Mouse (Mus musculus) adrenal gland, postnatal 14 days (tissue): ENCODE results near the gene Cavin1. TPM values are rescaled to one million over a fixed set of nuclear protein-coding genes. Genes with fewer than 3 reads are reported as not detected.
"Not testable (repeated sequence)": the region's sequence is repeated elsewhere in the genome, so short reads cannot be mapped to it uniquely, and the experiment has no call there.

Experiments
- DNase-seq: peaks from one replicate; pipeline ENCODE4 v3.0.0; 2021; ENCODE audit warnings: mixed read lengths
- long read RNA-seq, 2 experiments: library from polyadenylated mRNA; stranded (forward); transcript quantifications; one replicate each; pipeline ENCODE4 v2.0.0; 2021
- total RNA-seq: library from RNA; stranded (reverse); gene quantifications from 2 replicates; pipeline ENCODE4 v1.2.3, GENCODE M21; 2021

The Cavin1 gene
- total RNA-seq: 290 and 306 TPM in 2 replicates
- long read RNA-seq, experiment 1, transcript Cavin1-201 (2 exons, 3,491 nt): major isoform, 26 of 77 reads
- long read RNA-seq, experiment 1, partial matches to known transcripts: 0 of 77 reads
- long read RNA-seq, experiment 1, other reads (novel, unspliced or antisense): 50 of 77 reads
- long read RNA-seq, experiment 2, transcript Cavin1-201 (2 exons, 3,491 nt): major isoform, 30 of 85 reads
- long read RNA-seq, experiment 2, partial matches to known transcripts: 0 of 85 reads
- long read RNA-seq, experiment 2, other reads (novel, unspliced or antisense): 55 of 85 reads

DNA sequence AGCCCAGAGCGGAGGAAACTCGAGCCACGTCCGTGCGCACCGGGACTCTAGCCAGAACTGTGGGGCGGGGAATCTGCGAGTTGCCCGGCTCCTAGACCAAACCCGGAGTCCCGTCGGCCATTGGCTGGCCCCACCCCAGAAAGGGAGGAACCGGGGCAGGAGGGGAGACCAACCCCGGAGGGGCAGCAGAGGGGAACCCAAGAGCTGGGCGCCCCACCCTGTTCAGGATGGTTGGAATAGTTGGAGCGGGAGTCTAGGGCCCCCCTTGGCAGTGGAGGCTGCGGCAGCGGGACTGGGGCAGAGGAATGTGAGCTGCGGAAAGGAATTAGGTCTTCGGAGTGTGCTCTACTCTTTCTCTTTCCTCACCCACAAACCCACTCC lies at the start of gene Cavin1:
TSS of gene Cavin1 (minus strand) at position 331 of the 381 bp plus-strand sequence.
- DNase-seq: peak; percentile 99

DNA sequence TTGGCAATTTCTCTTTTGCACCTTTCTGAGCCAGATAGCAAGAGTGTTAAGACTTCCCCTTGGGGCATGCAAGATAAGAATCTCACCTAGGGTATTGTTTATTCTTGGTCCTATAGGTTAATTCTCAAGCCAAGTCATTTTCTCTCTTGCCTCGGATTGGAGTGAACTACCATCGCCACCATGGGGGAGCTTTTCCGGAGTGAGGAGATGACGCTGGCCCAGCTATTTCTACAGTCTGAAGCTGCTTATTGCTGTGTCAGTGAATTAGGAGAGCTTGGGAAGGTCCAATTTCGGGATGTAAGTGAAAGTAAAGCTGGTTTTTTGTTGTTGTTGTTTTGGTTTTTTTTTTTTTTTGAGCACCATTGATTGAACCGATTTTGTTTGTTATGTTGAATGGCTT lies 41.0 kb upstream of the Cavin1 start:
- DNase-seq: no peak

DNA sequence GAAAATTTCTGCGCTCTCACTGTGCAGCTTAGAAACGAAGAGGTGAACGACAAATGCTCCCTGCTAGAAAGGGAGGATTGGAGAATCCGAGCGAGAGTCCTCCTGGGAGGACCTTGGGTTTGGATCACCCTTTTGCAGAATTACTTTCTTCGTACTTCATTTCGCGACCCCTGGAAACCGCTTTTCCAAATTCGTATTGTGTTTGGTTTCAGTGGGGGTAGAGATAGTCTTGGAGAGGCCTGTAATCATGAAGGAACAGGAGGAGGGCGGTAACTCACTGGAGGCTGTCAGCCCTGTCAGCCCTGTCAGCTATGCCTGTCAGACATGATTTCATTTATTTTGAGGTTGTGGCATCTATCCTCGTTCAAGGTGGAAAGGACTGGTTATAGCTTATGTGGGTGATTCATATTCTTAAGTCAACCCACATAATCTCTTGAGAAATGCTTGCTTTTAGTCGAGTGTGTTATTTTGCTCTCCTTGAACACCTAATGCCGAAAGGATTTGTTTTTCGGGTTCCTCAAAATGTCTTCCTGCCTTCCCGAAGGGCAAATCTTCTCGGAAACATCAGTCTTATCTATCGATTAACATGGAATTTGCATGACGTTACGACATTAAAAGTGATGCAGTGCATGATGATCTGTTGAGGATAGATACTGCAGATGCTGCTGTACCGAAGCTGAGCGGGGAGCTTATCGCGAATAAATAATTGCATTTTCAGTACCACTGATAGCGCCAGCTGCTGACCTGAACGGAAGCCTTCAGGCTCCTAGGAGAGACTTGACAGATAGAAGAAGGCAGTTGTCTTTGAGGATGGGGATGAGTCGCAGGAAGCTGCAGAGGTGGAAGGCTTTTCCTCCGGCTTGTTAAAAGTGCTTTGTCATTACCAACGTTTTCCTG lies 39.4 kb upstream of the Cavin1 start:
- DNase-seq: peak; percentile 26

DNA sequence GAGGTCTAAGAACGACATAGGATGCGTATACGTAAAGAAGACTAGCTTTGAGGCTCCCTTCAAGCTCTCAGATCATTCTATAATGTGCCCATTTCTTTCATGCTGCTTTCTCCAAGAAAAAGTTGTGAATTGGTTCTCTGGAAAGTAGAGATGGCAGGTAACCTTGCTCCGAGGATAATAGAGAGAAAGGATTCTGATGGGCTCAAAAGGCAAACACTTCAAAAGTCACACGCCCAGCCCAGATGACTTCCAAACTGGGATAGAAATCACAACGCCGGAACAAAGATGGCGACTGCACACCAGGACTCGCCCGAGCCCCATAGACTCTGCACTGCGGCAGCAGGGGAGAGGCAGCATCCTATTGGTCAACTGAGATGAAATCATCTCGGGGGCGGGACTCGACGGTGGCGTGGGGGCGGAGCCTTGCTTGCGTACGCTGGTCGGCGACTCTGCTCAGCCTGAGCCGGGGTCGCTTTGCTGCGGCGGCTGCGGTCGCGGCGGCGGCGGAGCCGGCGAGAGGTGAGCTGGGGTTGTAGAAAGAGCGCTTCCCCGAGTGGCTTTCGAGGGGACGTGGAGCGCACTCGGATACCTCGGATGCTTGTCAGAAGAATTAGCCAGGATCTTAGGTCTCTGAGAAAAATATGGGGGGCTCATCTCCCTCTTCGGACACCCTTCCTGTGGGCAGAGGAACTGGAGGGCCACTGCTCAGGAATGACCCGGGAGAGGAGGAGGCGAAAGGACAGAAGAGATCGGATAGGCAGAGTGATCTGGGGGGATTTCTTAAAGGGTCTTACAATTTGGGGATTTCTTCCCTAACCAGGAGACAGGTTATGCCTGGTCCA lies 38.6 kb upstream of the Cavin1 start, which contains the start of gene Atp6v0a1:
TSS of gene Atp6v0a1 (plus strand) at position 407 of the 842 bp plus-strand sequence.
- DNase-seq: peak; percentile 98

DNA sequence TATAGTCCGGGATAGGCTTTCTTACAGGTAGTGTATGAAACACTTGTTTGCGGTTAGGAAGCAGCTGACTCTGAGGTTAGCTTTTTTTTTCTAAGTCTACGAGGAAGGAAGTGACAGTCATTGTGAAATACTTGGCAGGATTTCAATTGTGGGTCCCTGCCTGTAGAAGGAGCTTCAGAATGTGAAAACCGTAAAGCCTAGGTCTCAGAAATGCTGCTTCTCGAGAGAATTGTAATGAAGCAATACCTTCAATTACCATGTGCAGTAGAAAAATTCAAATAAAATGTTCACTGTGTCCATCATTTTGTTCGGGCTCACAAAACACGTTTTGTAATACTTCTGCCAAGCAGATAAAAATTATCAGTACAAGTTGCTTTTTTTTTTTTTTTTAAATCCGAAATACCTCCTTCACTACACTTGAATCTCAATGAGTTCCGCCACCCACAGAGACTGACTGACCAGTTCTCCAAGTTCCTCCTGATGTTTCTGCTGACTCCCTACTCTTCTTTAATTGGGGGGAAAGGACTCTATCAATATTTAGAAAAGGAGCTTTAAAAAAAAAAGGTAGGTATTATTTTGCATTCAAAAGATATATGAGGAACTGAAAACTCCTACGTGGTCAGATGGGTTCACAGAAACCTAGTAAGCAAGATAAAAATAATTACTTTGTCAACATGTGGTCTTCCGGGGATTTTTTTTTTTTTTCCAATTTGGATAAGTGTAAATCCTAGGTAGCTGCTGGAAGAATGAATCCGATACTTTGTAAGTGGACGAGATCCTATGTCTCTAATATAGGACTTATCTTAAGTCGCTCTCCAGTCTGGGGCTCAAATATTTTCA lies 37.7 kb upstream of the Cavin1 start:
- peak; percentile 43 for DNase-seq

DNA sequence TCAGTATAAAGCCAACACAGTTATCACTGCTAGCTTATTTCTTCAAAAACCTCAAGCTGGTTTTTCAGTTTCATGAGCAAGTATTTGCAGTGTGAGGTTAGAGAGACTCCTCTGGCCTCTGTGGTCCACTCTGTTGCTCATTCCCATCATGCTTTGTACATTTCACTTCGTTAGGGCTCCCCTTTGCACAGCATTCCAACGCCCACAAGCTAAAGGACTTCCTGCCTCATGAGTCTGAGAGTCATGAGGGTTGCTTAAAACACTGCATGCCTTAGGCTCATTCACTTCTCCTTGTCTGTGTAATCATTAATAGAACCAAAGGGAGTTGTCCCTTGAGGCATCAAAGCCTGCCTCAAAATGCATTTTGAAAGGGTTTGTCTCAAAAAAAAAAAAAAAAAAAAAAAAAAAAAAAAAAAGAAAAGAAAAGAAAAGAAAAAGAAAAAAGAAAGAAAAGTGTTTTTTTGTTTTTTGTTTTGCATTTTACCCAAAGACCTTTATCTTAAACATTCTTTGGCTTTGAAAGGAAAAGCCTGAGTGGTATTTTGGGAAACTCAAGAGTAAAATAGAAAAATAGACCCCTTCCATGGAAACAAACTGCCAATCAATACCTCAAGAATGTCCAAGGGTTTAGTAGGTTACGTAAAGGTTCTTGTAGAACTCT lies 32.5 kb upstream of the Cavin1 start:
- no peak for DNase-seq

DNA sequence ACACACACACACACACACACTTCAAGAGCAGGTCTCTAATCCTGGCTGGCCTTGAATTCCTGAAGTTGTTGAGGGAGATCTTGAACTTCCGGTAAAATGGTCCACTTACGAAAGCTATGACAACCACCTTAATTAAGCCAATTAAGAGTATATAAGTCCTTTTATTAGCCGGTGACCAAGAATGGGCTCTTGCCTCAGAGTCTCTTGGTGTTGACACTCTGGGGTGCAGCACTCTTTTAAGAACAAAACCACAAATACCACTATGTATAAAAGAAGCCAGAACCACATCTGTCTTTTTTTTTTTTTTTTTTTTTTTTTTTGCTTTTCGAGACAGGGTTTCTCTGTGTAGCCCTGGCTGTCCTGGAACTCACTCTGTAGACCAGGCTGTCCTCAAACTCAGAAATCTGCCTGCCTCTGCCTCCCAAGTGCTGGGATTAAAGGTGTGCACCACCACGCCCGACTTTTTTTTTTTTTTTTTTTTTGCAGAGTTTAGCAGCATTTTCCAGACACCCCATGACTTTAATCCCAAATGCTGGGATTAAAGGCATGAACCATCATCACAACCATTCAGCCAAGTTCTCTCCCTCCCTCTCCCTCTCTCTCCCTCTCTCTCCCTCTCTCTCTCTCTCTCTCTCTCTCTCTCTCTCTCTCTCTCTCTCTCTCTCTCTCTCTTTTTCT lies 31.3 kb upstream of the Cavin1 start:
- not testable (repeated sequence) for DNase-seq

DNA sequence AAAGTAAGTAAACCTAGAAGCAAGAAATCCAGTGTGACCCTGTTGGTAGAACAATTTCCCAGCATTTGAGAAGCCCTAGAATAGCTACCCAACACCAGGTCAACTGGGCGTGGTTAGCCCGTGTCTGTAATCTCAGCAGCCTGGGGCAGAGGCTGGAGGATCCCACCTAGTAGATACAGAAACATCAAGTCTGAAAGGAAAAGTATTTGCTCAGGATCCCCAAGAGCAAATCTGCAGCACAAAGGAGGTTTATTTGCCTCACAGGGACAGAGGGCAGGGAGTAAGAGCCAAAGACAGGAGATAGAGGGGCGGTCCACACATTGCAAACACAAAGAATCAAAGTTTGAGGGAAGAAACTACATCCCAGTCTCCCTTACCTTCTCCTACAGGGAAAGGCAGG lies 28.6 kb upstream of the Cavin1 start:
- DNase-seq: no peak

DNA sequence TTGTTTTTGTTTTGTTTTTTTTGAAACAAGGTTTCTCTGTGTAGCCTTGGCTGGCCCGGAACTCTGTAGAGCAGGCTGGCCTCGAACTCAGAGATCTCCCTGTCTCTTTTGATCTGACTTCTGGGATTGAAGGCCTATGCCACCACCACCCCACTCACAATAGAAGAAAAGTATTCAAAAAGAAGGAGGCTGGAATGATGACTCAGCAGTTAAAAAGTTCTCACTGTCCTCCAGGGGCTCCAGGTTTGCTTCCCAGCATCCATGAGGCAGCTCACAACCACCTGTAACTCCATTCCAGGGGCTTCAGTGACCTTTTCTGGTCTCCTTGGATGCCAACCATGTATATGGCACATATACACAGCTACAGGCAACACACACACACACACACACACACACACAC lies 28.1 kb upstream of the Cavin1 start:
- DNase-seq: no peak

DNA sequence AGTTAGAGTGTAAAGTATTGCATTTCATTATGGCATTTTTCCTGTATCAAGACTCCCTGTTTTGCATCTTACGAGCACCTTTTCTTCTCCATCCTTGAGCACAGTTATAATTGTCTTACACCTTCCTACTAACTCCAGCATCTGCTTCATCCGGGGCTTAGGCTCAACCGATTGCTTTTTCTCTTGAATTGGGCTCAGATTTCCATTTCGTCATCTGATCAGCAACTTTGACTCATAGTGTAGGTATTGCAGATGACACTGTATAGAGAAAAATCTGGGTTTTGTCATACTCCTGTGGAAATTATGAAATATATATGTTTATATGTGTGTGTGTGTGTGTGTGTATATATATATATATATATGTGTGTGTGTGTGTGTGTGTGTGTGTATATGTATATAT lies 25.8 kb upstream of the Cavin1 start:
- no peak for DNase-seq

DNA sequence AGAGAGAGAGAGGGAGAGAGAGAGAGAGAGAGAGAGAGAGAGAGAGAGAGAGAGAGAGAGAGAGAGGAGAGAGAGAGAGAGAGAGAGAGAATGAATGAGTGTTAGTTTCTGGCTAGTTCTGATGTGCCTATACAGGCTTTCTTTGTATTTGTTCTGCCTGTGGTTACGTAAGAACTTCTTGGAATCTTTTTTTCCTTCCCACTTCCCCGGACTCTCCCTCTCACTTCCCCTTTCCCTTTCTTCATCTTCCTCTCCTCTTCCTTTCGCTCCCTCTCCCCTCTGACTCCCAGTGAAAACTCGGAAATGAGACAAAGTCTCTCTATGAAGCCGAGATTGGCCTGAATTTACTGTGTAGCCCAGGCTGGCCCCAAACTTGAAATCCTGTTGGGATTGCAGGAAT lies 24.0 kb upstream of the Cavin1 start:
- DNase-seq: no peak

DNA sequence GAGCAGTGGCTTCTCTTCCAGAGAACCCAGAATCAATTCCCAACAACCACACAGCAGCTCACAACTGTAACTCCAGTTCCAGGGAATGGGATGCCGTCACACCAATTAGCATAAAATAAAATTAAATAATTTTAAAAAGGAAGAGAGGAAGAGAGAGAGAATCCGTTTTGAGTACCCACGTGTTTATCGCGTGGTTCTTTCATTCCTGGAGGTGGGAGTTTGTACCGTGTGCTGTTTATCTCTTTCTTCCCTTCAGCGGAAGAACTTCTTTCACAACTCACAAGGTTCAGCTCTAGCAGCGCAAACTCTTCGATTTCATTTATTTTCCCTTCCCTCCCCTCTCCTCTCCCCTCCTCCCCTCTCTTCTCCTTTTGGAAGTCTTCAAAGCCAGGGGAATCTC lies 23.5 kb upstream of the Cavin1 start:
- no peak for DNase-seq

DNA sequence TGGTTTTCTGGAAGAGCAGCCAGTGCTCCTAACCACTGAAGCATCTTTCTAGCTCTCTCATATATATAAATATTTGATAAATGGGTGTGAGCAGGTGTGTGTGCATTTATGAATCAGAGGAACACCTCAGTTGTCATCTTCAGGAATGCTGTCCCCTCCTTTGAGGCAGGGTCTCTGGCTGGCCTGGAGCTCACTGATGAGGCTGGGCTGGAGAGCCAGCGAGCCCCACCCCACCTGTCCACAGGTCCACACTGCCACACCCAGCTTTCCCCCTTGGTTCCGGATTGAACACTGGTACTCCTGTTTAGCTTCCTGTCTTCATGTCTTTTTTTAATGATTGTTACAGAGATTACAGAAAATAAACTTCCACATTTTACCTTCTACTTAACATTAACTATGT lies 22.8 kb upstream of the Cavin1 start:
- DNase-seq: no peak

DNA sequence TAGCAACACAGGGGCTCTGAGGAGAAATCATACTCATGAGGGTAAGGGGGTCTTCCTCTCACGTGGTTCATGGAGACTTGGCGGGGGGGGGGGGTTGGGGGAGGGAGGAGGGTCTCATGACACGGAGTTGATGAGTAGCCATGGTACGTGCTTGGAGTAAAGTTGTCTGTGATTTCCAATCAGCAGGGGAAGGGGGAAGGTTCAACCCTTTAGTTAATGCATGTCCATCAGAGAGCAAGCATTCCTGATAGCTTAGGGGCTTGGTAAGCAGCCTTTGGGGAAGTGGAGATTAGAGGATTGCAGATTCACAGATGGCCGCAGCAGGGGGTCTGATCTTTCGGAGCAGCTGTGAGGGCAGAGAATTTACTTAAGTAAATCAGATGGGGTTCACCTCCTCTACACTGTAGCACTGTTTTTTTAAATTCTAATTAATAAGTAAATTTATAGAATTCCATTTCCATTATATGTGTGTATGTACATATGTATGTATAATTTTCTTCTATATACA lies 20.4 kb upstream of the Cavin1 start:
- no peak for DNase-seq

DNA sequence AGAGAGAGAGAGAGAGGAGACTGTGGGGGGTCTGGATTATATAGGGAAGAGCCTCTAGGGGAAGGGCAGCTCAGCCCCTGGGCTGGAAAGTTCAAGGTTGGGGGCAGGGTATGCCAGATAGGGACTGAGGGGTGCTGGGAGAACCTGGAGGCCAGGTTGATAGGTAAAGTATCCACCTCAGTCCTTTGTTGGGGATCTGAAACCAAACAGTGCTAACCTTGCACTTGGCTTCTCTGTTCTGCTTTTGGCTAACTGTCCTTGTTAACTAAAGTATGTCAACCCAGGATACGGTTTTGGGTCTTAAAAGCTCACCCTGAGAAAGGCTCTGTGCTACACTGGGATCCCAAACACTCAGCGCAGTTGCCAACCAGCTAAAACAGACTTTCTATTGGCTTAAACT lies 19.0 kb upstream of the Cavin1 start:
- DNase-seq: no peak

DNA sequence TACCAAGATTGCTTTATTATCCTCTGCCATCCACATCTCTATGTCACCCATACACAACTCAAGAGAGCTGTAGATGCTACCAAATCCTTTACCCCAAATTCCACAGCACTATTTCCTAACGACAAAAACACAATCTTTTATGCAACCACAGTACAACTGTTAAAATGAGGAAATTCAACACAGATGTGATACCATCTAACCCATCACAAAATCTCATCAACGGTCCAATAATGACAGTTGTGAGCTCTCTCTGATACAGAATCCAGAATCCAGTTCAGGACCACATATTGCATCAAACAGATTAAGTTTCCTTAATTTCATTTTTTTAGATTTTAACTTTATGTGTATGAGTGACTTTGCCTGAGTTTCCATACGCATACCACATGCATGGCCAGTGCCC lies 18.0 kb upstream of the Cavin1 start:
- DNase-seq: no peak

DNA sequence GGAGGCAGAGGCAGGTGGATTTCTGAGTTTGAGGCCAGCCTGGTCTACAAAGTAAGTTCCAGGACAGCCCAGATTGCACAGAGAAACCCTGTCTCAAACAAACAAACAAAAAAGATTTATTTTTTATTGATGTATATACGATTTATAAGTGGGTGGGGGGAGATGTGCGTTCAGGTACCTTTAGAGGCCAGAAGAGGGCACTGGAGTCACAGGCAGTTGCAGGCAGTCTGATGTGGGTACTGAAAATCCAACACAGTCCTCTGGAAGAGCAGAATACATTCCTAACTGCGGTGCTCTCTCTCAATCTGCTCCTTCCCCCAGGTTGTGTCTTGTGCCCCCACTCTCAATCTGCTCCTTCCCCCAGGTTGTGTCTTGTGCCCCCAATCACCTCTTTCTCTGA lies 14.9 kb upstream of the Cavin1 start:
- no peak for DNase-seq

DNA sequence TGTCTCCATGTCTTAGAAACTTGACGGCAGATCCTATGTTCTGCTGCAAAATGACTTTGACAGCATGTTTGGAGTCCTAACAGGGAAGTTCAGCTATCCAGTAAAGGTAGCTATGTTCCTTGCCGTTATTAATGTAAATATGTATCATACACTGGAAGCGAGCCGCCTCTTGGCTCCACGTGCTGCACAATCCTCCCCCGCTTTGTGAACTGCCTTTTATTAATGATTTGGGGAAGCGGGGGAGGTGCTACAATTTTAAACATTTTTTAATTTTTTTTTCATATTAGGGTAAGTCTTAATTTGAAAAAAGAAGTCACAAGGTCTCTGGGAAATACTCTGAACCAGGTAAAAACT lies 13.1 kb upstream of the Cavin1 start:
- no peak for DNase-seq

DNA sequence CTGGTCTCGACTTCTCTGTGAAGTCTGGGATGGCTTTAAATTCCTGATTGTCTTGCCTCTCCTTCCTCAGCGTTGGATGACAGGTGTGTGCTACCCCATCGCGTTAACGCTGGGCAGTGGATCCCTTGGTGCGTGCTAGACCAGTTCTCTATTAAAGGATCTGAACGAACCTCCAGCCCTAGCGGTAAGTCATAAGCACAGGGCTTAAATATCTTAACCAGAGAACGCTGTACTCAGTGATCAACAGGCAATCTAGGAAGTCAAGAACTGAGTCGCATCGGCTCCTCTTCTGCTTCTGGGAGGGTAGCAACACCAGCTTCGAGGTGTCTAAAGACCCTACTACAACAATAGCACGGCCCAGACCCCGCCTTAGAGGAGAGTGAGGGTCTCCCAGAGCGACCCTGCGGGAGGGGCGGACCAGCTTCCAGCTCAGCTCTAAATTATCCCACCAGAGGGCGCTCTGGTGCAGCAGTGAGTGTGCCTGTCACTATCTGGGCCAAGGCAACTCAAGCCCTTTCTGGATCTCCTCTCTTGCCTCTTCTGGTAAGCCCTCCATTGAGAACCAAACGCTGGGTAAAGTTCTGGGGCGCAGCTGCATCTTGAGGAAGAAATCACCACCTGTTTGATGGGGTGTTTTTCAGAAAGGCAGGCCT lies 12.6 kb upstream of the Cavin1 start:
- DNase-seq: peak; percentile 89

DNA sequence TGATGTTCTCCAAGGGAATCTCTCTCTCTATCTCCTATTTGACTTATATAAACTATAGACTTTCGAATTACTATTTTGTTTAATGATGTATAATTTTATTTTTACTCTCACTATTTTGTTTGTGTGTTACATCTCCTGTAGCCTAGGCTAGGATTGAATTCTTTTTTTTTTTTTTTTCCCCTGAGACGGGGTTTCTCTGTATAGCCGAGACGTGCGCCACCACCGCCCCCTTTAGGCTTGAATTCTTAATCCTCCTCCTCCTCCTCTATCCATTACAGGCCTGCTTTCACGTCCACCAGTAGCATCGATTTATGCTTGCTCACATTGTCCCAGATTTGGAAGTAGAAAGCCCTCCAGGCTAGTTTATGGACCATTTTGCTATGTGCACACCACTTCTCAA lies 11.4 kb upstream of the Cavin1 start:
- DNase-seq: no peak
